Mouse (Mus musculus) liver, embryonic 18 days (tissue): ENCODE data around the gene 5031410I06Rik. TPM values are rescaled to one million over a fixed set of nuclear protein-coding genes. Genes with fewer than 3 reads are reported as not detected.

Experiments
- polyA plus RNA-seq: library from polyadenylated mRNA; depleted of rRNA; stranded (reverse); fragments of >200 nt; gene quantifications from 2 replicates; pipeline ENCODE4 v1.2.3, GENCODE M21; 2012; rRNA removed

Gene 5031410I06Rik
- not detected in 2 replicates for polyA plus RNA-seq

DNA sequence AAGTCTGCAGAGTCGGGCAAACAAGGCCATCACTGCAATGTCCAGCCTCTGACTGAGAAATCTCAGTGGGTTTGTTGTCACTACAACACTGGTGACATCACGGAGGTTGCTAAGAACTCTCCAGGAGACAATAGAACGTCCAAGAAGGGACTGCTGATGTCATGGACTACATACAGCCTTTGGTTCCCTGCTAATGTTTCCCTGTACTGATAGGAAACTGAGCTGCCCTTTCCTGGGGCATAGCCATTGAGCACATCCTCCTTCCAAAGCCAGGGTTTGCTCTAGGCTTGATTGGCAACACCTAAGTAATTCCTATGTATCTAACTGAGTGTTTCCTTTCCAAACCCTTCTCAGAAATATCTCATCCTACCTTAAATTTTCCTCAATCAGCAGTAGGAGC is at the start of gene 5031410I06Rik:
TSS of gene 5031410I06Rik (minus strand) at position 101 of the 400 bp plus-strand sequence.

DNA sequence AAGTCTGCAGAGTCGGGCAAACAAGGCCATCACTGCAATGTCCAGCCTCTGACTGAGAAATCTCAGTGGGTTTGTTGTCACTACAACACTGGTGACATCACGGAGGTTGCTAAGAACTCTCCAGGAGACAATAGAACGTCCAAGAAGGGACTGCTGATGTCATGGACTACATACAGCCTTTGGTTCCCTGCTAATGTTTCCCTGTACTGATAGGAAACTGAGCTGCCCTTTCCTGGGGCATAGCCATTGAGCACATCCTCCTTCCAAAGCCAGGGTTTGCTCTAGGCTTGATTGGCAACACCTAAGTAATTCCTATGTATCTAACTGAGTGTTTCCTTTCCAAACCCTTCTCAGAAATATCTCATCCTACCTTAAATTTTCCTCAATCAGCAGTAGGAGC is 16.2 kb upstream of the 5031410I06Rik start, which contains the start of gene Gm10220:
TSS of gene Gm10220 (minus strand) at position 101 of the 400 bp plus-strand sequence.

DNA sequence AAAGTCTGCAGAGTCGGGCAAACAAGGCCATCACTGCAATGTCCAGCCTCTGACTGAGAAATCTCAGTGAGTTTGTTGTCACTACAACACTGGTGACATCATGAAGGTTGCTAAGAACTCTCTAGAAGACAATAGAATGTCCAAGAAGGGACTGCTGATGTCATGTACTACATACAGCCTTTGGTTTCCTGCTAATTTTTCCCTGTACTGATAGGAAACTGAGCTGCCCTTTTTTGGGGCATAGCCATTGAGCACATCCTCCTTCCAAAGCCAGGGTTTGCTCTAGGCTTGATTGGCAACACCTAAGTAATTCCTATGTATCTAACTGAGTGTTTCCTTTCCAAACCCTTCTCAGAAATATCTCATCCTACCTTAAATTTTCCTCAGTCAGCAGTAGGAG is 16.0 kb downstream of the 5031410I06Rik start, which contains the start of gene Gm10471:
TSS of gene Gm10471 (minus strand) at position 101 of the 400 bp plus-strand sequence.

DNA sequence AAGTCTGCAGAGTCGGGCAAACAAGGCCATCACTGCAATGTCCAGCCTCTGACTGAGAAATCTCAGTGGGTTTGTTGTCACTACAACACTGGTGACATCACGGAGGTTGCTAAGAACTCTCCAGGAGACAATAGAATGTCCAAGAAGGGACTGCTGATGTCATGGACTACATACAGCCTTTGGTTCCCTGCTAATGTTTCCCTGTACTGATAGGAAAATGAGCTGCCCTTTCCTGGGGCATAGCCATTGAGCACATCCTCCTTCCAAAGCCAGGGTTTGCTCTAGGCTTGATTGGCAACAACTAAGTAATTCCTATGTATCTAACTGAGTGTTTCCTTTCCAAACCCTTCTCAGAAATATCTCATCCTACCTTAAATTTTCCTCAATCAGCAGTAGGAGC is 46.7 kb downstream of the 5031410I06Rik start, which contains the start of gene Gm7347:
TSS of gene Gm7347 (minus strand) at position 101 of the 400 bp plus-strand sequence.

Other genes starting within 250 kb of the 5031410I06Rik start
- not detected in 2 replicates for gene Gm21663, start 163.0 kb downstream of the 5031410I06Rik start, polyA plus RNA-seq
- gene Gm21671, start 150.9 kb downstream of the 5031410I06Rik start, polyA plus RNA-seq: not detected in 2 replicates
- not detected in 2 replicates for gene Gm21680, start 132.7 kb downstream of the 5031410I06Rik start, polyA plus RNA-seq
- gene Gm21698, start 116.7 kb downstream of the 5031410I06Rik start, polyA plus RNA-seq: not detected in 2 replicates
- gene Gm1979, start 100.6 kb downstream of the 5031410I06Rik start, polyA plus RNA-seq: not detected in 2 replicates
- not detected in 2 replicates for gene Gm5862, start 82.4 kb downstream of the 5031410I06Rik start, polyA plus RNA-seq
- gene Speer4a, start 65.8 kb downstream of the 5031410I06Rik start, polyA plus RNA-seq: not detected in 2 replicates
- not detected in 2 replicates for gene Gm7347, start 46.8 kb downstream of the 5031410I06Rik start, polyA plus RNA-seq
- gene Gm10471, start 16.1 kb downstream of the 5031410I06Rik start, polyA plus RNA-seq: not detected in 2 replicates
- gene Gm10220, start 16.1 kb upstream of the 5031410I06Rik start, polyA plus RNA-seq: not detected in 2 replicates
- not detected in 2 replicates for gene Gm7361, start 152.3 kb upstream of the 5031410I06Rik start, polyA plus RNA-seq